Mouse (Mus musculus) adrenal gland, adult 18-20 months (tissue): Measurements from ENCODE around the gene Nr2e1. TPM values are rescaled to one million over a fixed set of nuclear protein-coding genes. Genes with fewer than 3 reads are reported as not detected.

Experiments
- DNase-seq, 2 experiments: peaks; one replicate each; pipeline ENCODE4 v3.0.0; 2021 to 2022; ENCODE audit warnings: low spot score in 2 of 2
- total RNA-seq, 2 experiments: library from RNA; stranded (reverse); gene quantifications; 1 replicate in 1 of 2; 2 replicates in 1 of 2; pipeline ENCODE4 v1.2.3; 2021

Nr2e1 gene
- total RNA-seq, 2 experiments from 2014 or later = not detected

GRCm38 (mm10) chr10:42559581-42560200, 23.7 kb downstream of the Nr2e1 start:
- DNase-seq = no peak

- no peak for DNase-seq
Measured at GRCm38 (mm10) chr10:42546507-42546906, 36.9 kb downstream of the Nr2e1 start.

GRCm38 (mm10) chr10:42545707-42546503, 37.5 kb downstream of the Nr2e1 start:
- DNase-seq = no peak

- DNase-seq = no peak
Measured at GRCm38 (mm10) chr10:42537571-42538316, 45.7 kb downstream of the Nr2e1 start.

- no peak for DNase-seq
Measured at GRCm38 (mm10) chr10:42533836-42534453, 49.5 kb downstream of the Nr2e1 start.

GRCm38 (mm10) chr10:42525682-42526081, 57.8 kb downstream of the Nr2e1 start:
- no peak for DNase-seq

- DNase-seq = no peak
Measured at GRCm38 (mm10) chr10:42523556-42524162, 59.8 kb downstream of the Nr2e1 start.

GRCm38 (mm10) chr10:42522912-42523311, 60.5 kb downstream of the Nr2e1 start:
- DNase-seq = no peak

GRCm38 (mm10) chr10:42521315-42521981, 62.0 kb downstream of the Nr2e1 start:
- no peak for DNase-seq

- DNase-seq = no peak
Measured at GRCm38 (mm10) chr10:42518363-42518762, 65.1 kb downstream of the Nr2e1 start.

- no peak for DNase-seq
Measured at GRCm38 (mm10) chr10:42514125-42514524, 69.3 kb downstream of the Nr2e1 start.

Other genes with a start within 250 kb of the Nr2e1 start
- gene Afg1l, start 105.1 kb downstream of the Nr2e1 start, total RNA-seq = 10 to 100 TPM; 21.7 to 28.4 TPM
- 100 to 1,000 TPM; 254 to 276 TPM for gene Snx3, start 81.6 kb downstream of the Nr2e1 start, total RNA-seq
- 10 to 100 TPM; 23.4 to 25.8 TPM for gene Ostm1, start 190 bp upstream of the Nr2e1 start, total RNA-seq
- 10 to 100 TPM; 53.4 to 84.2 TPM for gene Sec63, start 177.9 kb upstream of the Nr2e1 start, total RNA-seq